Mouse (Mus musculus) bone marrow, adult 2 months (tissue): ENCODE data around the gene Plxnb1. TPM values are rescaled to one million over a fixed set of nuclear protein-coding genes. Genes with fewer than 3 reads are reported as not detected.

Experiments
- H3K27ac ChIP-seq: fragments of 200-500 bp; 2 replicates; pipeline ENCODE4 v1.5.1; 2012; ENCODE audit warnings: low read depth, mild to moderate bottlenecking, control low read depth, inconsistent platforms, low read length; ENCODE audit not compliant: control insufficient read depth, poor library complexity, insufficient read depth
- H3K4me1 ChIP-seq: fragments of 200-500 bp; 2 replicates; pipeline ENCODE4 v1.6.1; 2011; ENCODE audit warnings: low read length; ENCODE audit not compliant: control insufficient read depth, insufficient read depth
- H3K4me3 ChIP-seq: fragments of 200-500 bp; replicated peaks from 2 replicates; pipeline ENCODE3; 2011; ENCODE audit warnings: mild to moderate bottlenecking, low read depth, low read length, control low read depth; ENCODE audit not compliant: control insufficient read depth
- CTCF ChIP-seq: fragments of 200-500 bp; IDR thresholded peaks from 2 replicates; pipeline ENCODE4 v1.5.1; 2011; ENCODE audit warnings: low read length, control low read depth; ENCODE audit not compliant: control insufficient read depth, insufficient read depth
- POLR2A ChIP-seq: fragments of 200-500 bp; IDR thresholded peaks from 2 replicates; pipeline ENCODE4 v1.6.1; 2011; ENCODE audit warnings: low read depth, mild to moderate bottlenecking, control low read depth, low read length, borderline replicate concordance; ENCODE audit not compliant: control insufficient read depth
- WGBS: fragments of 180-500 bp; shearing (Covaris S2); methylation state at CpG from one replicate; pipeline ENCODE4 v1.1.7; 2018; 5-methylcytosine and 5-hydroxymethylcytosine counted together
- polyA plus RNA-seq: library from polyadenylated mRNA; stranded (reverse); fragments of >200 nt; gene quantifications from 2 replicates; pipeline ENCODE4 v1.2.4, GENCODE M21; 2011; ENCODE audit warnings: low replicate concordance; ENCODE audit not compliant: missing spikeins, insufficient read depth, insufficient read length

Gene Plxnb1
- polyA plus RNA-seq, 1 experiment = 1.1 TPM

- peaks cover 8% of the 10 kb centered on the region for H3K4me1 ChIP-seq
- peak overlapping the region; percentile 52 for H3K27ac ChIP-seq
- peak overlapping the region; percentile 64 for H3K4me3 ChIP-seq
- 72% methylated on average over 9 of the region's 9 CpGs for WGBS
- TF ChIP-seq CTCF = no peak
- TF ChIP-seq POLR2A = 0 out of 2 replicates have a peak, but pooled peaks have one; percentile 24
Observed at GRCm38 (mm10) chr9:109052490-109053260, 42.5 kb upstream of the Plxnb1 start.

- H3K27ac ChIP-seq = peak overlapping the region; percentile 2; the same call in 1 of the 2 replicates
- peaks cover 10% of the 10 kb centered on the region for H3K4me1 ChIP-seq
- TF ChIP-seq CTCF = no peak
- TF ChIP-seq POLR2A = no peak
- peak overlapping the region; percentile 30 for H3K4me3 ChIP-seq
- 77% methylated on average over 3 of the region's 3 CpGs for WGBS
Observed at GRCm38 (mm10) chr9:109053366-109053765, 41.8 kb upstream of the Plxnb1 start.

GRCm38 (mm10) chr9:109053851-109054250 lies 41.3 kb upstream of the Plxnb1 start:
- TF ChIP-seq POLR2A (no peak), CTCF (no peak)
- Histone ChIP-seq H3K4me3 (no peak overlapping the region), H3K27ac (no peak overlapping the region), H3K4me1 (peaks cover 12% of the 10 kb centered on the region)
- WGBS = 45% methylated on average over 6 of the region's 6 CpGs

GRCm38 (mm10) chr9:109054712-109055111 lies 40.5 kb upstream of the Plxnb1 start:
- Histone ChIP-seq H3K27ac (peak overlapping the region; percentile 54), H3K4me1 (peaks cover 12% of the 10 kb centered on the region), H3K4me3 (peak overlapping the region; percentile 56)
- 2% methylated on average over 7 of the region's 7 CpGs for WGBS
- no peak for TF ChIP-seq POLR2A
- no peak for TF ChIP-seq CTCF

GRCm38 (mm10) chr9:109055271-109056030 lies 39.7 kb upstream of the Plxnb1 start:
- Histone ChIP-seq H3K4me1 (peaks cover 11% of the 10 kb centered on the region), H3K4me3 (peak overlapping the region; percentile 56), H3K27ac (peak overlapping the region; percentile 54)
- no peak for TF ChIP-seq CTCF
- TF ChIP-seq POLR2A = no peak
- 81% methylated on average over 12 of the region's 12 CpGs for WGBS

- peak overlapping the region; percentile 12 for H3K27ac ChIP-seq
- peaks cover 11% of the 10 kb centered on the region for H3K4me1 ChIP-seq
- WGBS = 83% methylated on average over 17 of the region's 17 CpGs
- no peak overlapping the region for H3K4me3 ChIP-seq
- TF ChIP-seq CTCF = no peak
- no peak for TF ChIP-seq POLR2A
Observed at GRCm38 (mm10) chr9:109056081-109056690, 39.0 kb upstream of the Plxnb1 start.

GRCm38 (mm10) chr9:109056916-109057315 lies 38.3 kb upstream of the Plxnb1 start:
- peaks cover 11% of the 10 kb centered on the region for H3K4me1 ChIP-seq
- 70% methylated on average over 4 of the region's 4 CpGs for WGBS
- peak overlapping the region; percentile 60 for H3K4me3 ChIP-seq
- TF ChIP-seq POLR2A = no peak
- TF ChIP-seq CTCF = no peak
- H3K27ac ChIP-seq = peak overlapping the region; percentile 71

- TF ChIP-seq POLR2A (no peak), CTCF (no peak)
- 32% methylated on average over 5 of the region's 5 CpGs for WGBS
- Histone ChIP-seq H3K27ac (peak overlapping the region; percentile 78), H3K4me3 (peak overlapping the region; percentile 61), H3K4me1 (peaks cover 11% of the 10 kb centered on the region)
Observed at GRCm38 (mm10) chr9:109057543-109057942, 37.6 kb upstream of the Plxnb1 start.
